Mouse (Mus musculus): ENCODE data around the gene Mymk. TPM values are rescaled to one million over a fixed set of nuclear protein-coding genes. Genes with fewer than 3 reads are reported as not detected.

Gene Mymk
- total RNA-seq, 2 experiments from 2014 or later, result not detected

DNA sequence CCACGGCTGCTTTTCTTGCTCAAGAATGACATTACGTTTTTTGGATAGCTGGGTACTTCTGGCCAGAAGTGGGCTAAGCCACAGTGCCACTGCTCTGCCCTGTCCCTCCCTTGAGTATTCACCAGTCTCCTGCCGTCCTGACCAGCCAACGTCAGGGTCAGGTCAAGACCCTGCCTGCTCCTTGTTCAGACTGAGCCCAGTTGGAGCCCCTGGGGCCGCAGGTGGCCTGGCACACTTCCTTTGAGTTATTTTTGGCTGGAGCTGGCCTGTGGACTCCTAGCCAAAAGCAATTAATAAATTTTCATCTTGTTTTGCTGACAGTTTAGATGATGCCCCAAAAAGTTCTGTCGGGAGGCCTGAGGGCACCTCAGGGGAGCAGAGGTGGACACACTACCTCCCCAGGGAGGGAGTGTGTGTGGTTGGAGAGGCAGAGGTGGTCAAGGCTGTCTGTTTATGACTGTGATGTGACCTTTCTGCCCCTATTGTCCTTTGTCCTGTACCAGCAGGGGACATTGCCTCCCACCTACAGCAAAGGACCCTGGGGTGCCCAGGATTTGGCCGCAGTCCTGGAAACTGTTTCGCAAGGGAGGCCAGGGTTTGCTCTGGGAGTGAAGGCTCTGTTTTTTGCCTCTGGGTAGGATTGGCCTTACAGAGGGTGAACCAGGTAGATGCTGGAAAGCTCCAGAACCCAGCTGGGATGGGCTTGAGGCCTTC, 29.7 kb downstream of the Mymk start:
- no peak for DNase-seq
- intact Hi-C loops (cut with DNase I), result loop anchor here (2.0 kb wide), 1 partner anchor 85 kb away; no protein-coding TSS in a partner anchor

- no peak for DNase-seq
- intact Hi-C loops (cut with DNase I), result no loop called here
Observed at GRCm38 (mm10) chr2:27039286-27039685, 32.7 kb downstream of the Mymk start.

GRCm38 (mm10) chr2:27038596-27038995, 33.4 kb downstream of the Mymk start:
- peak; percentile 74 to 75 for DNase-seq
- intact Hi-C loops (cut with DNase I), result loop anchor here (1.0 kb wide), 4 partner anchors 20 to 391 kb away; no protein-coding TSS in a partner anchor

DNA sequence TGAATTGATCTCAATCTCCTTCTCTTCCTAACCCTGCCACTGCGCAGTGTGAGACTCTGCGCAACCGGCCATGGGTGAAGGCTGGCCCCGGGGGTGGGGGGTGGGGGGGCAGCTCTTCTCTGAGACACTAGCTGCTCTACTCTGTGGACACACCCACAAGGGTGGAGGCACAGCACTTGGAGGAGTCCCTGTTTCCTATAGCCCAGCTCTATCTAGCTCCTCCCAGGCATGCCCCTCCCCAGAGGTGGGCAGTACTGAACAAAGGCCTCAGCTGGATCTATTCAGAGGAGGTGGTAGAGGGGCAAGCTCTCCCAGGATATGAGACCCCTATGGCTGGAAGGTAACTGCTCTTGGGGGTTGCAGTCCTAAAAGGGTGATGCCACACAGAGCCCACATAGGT, 35.0 kb downstream of the Mymk start:
- DNase-seq, result no peak
- intact Hi-C loops (cut with DNase I), result no loop called here

- no peak for DNase-seq
- intact Hi-C loops (cut with DNase I), result no loop called here
Observed at GRCm38 (mm10) chr2:27036003-27036402, 36.0 kb downstream of the Mymk start.

DNA sequence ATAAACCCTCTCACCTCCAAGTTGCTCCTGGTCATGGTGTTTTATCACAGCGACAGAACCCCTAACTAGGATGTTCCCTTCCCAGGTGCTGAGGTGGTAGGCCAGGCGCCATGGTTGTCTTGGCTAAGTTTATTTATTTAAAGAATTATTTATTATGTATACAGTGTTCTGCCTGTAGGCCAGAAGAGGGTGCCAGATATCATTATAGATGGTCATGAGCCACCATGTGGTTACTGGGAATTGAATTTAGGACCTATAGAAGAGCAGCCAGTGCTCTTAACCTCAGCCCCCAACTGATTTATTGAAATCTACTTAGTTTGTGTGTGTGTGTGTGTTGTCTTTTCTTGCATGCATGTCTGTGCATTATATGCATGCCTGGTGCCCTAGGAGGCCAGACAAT, 39.6 kb downstream of the Mymk start:
- intact Hi-C loops (cut with DNase I), result no loop called here
- DNase-seq, result no peak

GRCm38 (mm10) chr2:27028437-27029015, 43.5 kb downstream of the Mymk start:
- intact Hi-C loops (cut with DNase I), result no loop called here
- DNase-seq, result no peak

DNA sequence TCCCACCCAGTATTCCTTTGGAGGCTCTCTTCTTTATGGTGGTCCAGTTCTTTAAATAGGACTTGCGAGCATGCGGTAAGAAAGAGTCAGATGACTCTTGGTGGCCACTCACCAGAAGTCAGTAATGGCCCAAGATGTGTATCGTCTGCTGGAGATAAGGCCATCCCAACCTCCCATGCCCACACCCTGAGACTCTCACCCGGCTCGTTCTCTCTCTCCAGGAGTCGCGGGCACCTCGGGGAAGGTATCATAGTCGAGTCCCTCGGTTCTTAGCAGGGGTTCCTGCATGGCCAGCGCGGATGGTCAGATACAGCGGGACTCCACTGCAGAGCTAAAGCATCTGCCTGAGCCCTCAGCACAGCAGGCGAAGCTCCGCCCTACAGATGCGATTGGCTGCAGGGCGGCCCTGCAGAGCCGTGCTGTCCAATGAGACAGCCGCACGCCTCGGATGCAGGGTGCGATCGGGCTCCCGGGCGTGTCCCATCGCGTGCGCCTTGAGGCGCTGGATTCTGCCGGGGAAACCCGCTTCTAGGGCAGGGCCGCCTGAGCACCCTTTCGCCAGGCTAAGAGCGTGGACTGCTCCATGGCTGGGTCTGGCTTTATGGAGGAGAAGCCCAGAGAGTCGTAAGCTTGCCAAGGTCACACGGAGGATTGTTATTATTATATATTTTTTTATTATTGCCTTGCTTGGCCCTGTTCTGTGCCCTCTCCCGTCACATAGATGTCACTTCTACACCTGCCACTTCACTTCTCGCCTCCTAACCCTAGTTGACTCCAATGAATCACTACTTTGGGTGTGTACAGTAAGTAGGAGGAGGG, 44.2 kb downstream of the Mymk start, which contains the start of gene Slc2a6:
Gene Slc2a6, minus strand, starts transcription at position 381 of the 819 bp plus-strand sequence.
- DNase-seq, result peak; percentile 78 to 81
- intact Hi-C loops (cut with DNase I), result no loop called here

DNA sequence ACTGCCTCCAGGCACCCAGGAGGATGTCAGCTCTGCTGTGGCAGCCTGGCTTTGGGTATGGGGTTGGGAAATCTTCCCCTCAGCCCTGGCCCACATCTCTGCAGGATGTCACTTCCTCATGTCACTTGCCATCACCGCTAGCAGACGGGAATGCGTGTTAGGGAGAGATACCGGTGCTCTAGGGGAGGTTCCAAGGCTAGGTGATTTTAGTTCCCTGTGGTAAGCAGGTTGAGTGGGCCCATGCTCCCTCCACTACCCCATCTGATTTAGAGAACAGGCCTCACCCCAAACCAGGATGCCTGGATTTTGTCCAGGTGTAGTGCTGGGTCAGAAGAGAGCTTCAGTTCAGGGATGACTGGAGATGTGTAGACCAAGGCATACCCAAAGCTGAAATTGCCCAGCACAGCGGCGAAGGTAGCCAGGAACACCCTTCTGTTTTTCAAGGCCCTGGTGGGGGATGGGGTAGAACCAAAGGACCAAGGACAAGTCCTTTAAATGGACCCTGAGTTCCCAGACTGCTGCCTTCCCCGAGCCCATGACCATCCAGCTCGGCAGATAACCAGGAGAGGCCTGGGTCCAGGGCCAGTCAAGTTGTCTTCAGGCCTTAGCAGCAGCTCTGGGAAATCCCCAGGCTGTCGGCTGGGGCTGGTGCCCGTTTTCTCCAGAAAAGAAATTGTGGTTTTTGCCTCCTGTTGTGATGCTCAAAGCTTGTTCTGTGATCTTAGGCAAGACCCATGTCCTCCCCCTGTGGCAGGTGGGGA, 44.9 kb downstream of the Mymk start:
- DNase-seq, result no peak
- intact Hi-C loops (cut with DNase I), result no loop called here

GRCm38 (mm10) chr2:27026332-27026731, 45.6 kb downstream of the Mymk start:
- intact Hi-C loops (cut with DNase I), result no loop called here

GRCm38 (mm10) chr2:27025545-27025944, 46.4 kb downstream of the Mymk start:
- intact Hi-C loops (cut with DNase I), result no loop called here
- no peak for DNase-seq

More at GRCm38 (mm10) chr2:27026332-27026731, 45.6 kb downstream of the Mymk start:
- DNase-seq, result no peak

- DNase-seq, result no peak
- intact Hi-C loops (cut with DNase I), result no loop called here
Observed at GRCm38 (mm10) chr2:27024136-27024535, 47.8 kb downstream of the Mymk start.

DNA sequence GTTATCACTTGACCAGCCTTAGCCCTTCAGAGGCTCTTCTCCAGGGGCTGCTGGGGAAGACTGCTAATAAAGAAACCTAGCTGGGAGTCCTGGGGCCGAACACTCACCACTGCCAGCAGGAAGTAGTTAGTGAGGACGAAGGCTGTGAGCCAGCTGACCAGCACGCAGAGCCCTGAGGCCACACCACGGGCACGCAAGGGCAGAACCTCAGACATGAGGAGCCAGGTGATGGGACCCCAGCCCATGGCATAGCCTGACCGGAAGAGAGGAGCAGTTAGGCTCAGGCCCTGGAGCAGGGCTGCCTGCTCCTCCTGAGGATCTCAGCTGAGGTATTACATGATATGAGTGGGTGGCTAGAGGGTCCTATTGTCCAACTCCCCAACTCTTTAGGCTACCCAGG, 49.4 kb downstream of the Mymk start:
- no peak for DNase-seq
- intact Hi-C loops (cut with DNase I), result no loop called here

GRCm38 (mm10) chr2:27021103-27021502, 50.9 kb downstream of the Mymk start:
- DNase-seq, result no peak
- intact Hi-C loops (cut with DNase I), result no loop called here

GRCm38 (mm10) chr2:27019530-27019929, 52.4 kb downstream of the Mymk start:
- DNase-seq, result no peak
- intact Hi-C loops (cut with DNase I), result no loop called here

- intact Hi-C loops (cut with DNase I), result loop anchor here (1.0 kb wide), 1 partner anchor 20 kb away; no protein-coding TSS in a partner anchor
Observed at GRCm38 (mm10) chr2:27017802-27018201, 54.2 kb downstream of the Mymk start.

More at GRCm38 (mm10) chr2:27017802-27018201, 54.2 kb downstream of the Mymk start:
- DNase-seq, result peak; percentile 75 to 81

Data from heart, postnatal 36 days (tissue).